Mouse (Mus musculus) heart, embryonic 13.5 days (tissue): ENCODE measurements around the gene Cntfr. TPM values are rescaled to one million over a fixed set of nuclear protein-coding genes. Genes with fewer than 3 reads are reported as not detected.

Source experiments
- ATAC-seq: fragments of 200-750 bp; cut with Nextera tagmentation; 2 replicates; pipeline ENCODE4 v1.8.0; 2017; ENCODE audit warnings: moderate TSS enrichment; ENCODE audit not compliant: insufficient number of reproducible peaks, low FRiP score, low TSS enrichment; ENCODE audit errors: extremely low read depth
- H3K27ac ChIP-seq: fragments of 300-500 bp; sonication (generic); replicated peaks from 2 replicates; pipeline ENCODE4 v1.5.1; 2015; ENCODE audit warnings: moderate library complexity, mild to moderate bottlenecking, inconsistent platforms
- H3K27me3 ChIP-seq: fragments of 300-500 bp; sonication (generic); replicated peaks from 2 replicates; pipeline ENCODE4 v1.6.1; 2015; ENCODE audit warnings: mild to moderate bottlenecking, inconsistent platforms
- H3K36me3 ChIP-seq: fragments of 300-500 bp; sonication (generic); 2 replicates; pipeline ENCODE4 v1.6.1; 2015; ENCODE audit warnings: mild to moderate bottlenecking, inconsistent platforms
- H3K4me1 ChIP-seq: fragments of 300-500 bp; sonication (generic); 2 replicates; pipeline ENCODE4 v1.6.1; 2015; ENCODE audit warnings: inconsistent platforms
- H3K4me2 ChIP-seq: fragments of 300-500 bp; sonication (generic); 2 replicates; pipeline ENCODE4 v1.6.1; 2015; ENCODE audit warnings: inconsistent platforms, mild to moderate bottlenecking, moderate library complexity
- H3K4me3 ChIP-seq: fragments of 300-500 bp; sonication (generic); 2 replicates; pipeline ENCODE4 v1.5.1; 2015; ENCODE audit warnings: moderate library complexity, mild to moderate bottlenecking, inconsistent platforms
- H3K9ac ChIP-seq: fragments of 300-500 bp; sonication (generic); 2 replicates; pipeline ENCODE4 v1.6.1; 2015; ENCODE audit warnings: inconsistent platforms, mild to moderate bottlenecking, moderate library complexity
- H3K9me3 ChIP-seq: fragments of 300-500 bp; sonication (generic); 2 replicates; pipeline ENCODE4 v1.6.1; 2016; ENCODE audit warnings: inconsistent platforms
- WGBS: fragments of 180-500 bp; shearing (Covaris S2); methylation state at CpG from one replicate; pipeline ENCODE4 v1.1.7; 2015; ENCODE audit warnings: mixed read lengths; 5-methylcytosine and 5-hydroxymethylcytosine counted together
- polyA plus RNA-seq: library from polyadenylated mRNA; unstranded; fragments of >200 nt; fragmentation: Nextera tagmentation; extraction: Ambion mirVana; gene quantifications from 2 replicates; pipeline ENCODE4 v1.2.1, GENCODE M21; 2015

Gene Cntfr
- polyA plus RNA-seq, 1 experiment from 2014 or later = 3.9 TPM

- WGBS = under 1% methylated on average over 27 of the region's 27 CpGs
- peak; percentile 84 for ATAC-seq
- Histone ChIP-seq H3K9ac (peak within 1 kb of the TSS; percentile 94), H3K4me3 (peak within 1 kb of the TSS; percentile 78), H3K27me3 (peaks cover 46% of the 10 kb centered on the region), H3K9me3 (no peaks in the 10 kb centered on the region), H3K36me3 (peaks cover 28% of the 10 kb centered on the region), H3K27ac (no peak within 1 kb of the TSS), H3K4me1 (peaks cover 16% of the 10 kb centered on the region), H3K4me2 (peak within 1 kb of the TSS; percentile 92)
Observed at GRCm38 (mm10) chr4:41722918-41723351, 26.0 kb upstream of the Cntfr start, which contains the start of gene Dctn3. Gene Dctn3, minus strand, starts transcription at chr4:41723170.

- peaks cover 24% of the 10 kb centered on the region for H3K4me1 ChIP-seq
- H3K4me3 ChIP-seq = no peak overlapping the region
- H3K27me3 ChIP-seq = no peaks in the 10 kb centered on the region
- peaks cover 58% of the 10 kb centered on the region for H3K36me3 ChIP-seq
- no peaks in the 10 kb centered on the region for H3K9me3 ChIP-seq
- no peak overlapping the region for H3K4me2 ChIP-seq
- WGBS = 47% methylated on average over 6 of the region's 6 CpGs
- ATAC-seq = no peak
- H3K27ac ChIP-seq = no peak overlapping the region
- no peak overlapping the region for H3K9ac ChIP-seq
Observed at GRCm38 (mm10) chr4:41716834-41717233, 19.9 kb upstream of the Cntfr start.

- peaks cover 68% of the 10 kb centered on the region for H3K36me3 ChIP-seq
- H3K9me3 ChIP-seq = no peaks in the 10 kb centered on the region
- no peak overlapping the region for H3K4me2 ChIP-seq
- no peak for ATAC-seq
- no peak overlapping the region for H3K9ac ChIP-seq
- no peak overlapping the region for H3K27ac ChIP-seq
- no peaks in the 10 kb centered on the region for H3K27me3 ChIP-seq
- H3K4me3 ChIP-seq = no peak overlapping the region
- H3K4me1 ChIP-seq = peaks cover 27% of the 10 kb centered on the region
- WGBS = 88% methylated on average over 5 of the region's 5 CpGs
Observed at GRCm38 (mm10) chr4:41715596-41715995, 18.7 kb upstream of the Cntfr start.

GRCm38 (mm10) chr4:41715082-41715481 is 18.2 kb upstream of the Cntfr start:
- no peak for ATAC-seq

GRCm38 (mm10) chr4:41714276-41714675 is 17.4 kb upstream of the Cntfr start:
- Histone ChIP-seq H3K4me1 (peaks cover 27% of the 10 kb centered on the region), H3K27me3 (no peaks in the 10 kb centered on the region)

More at GRCm38 (mm10) chr4:41715082-41715481, 18.2 kb upstream of the Cntfr start:
- H3K36me3 ChIP-seq = peaks cover 67% of the 10 kb centered on the region
- WGBS = 69% methylated on average over 8 of the region's 8 CpGs
- no peaks in the 10 kb centered on the region for H3K9me3 ChIP-seq
- H3K9ac ChIP-seq = no peak overlapping the region
- no peak overlapping the region for H3K4me3 ChIP-seq
- no peak overlapping the region for H3K27ac ChIP-seq
- H3K4me2 ChIP-seq = no peak overlapping the region
- no peaks in the 10 kb centered on the region for H3K27me3 ChIP-seq
- H3K4me1 ChIP-seq = peaks cover 27% of the 10 kb centered on the region

GRCm38 (mm10) chr4:41713197-41714067 is 16.5 kb upstream of the Cntfr start, which contains the start of gene Rpp25l:
Gene Rpp25l, minus strand, starts transcription at chr4:41713534.
- peak; percentile 76 for ATAC-seq
- under 1% methylated on average over 61 of the region's 61 CpGs for WGBS
- H3K4me1 ChIP-seq = peaks cover 27% of the 10 kb centered on the region

More at GRCm38 (mm10) chr4:41714276-41714675, 17.4 kb upstream of the Cntfr start:
- H3K4me2 ChIP-seq = peak overlapping the region; percentile 95
- H3K9ac ChIP-seq = peak overlapping the region; percentile 97; the same call in 1 of the 2 replicates
- H3K36me3 ChIP-seq = peaks cover 59% of the 10 kb centered on the region
- H3K9me3 ChIP-seq = no peaks in the 10 kb centered on the region
- WGBS = 24% methylated on average over 8 of the region's 8 CpGs
- H3K27ac ChIP-seq = no peak overlapping the region
- no peak for ATAC-seq
- peak overlapping the region; percentile 85 for H3K4me3 ChIP-seq

GRCm38 (mm10) chr4:41712421-41713196 is 15.7 kb upstream of the Cntfr start:
- Histone ChIP-seq H3K4me3 (peak overlapping the region; percentile 85), H3K9ac (peak overlapping the region; percentile 97), H3K27me3 (peaks cover 6% of the 10 kb centered on the region; the same call in 1 of the 2 replicates), H3K36me3 (peaks cover 42% of the 10 kb centered on the region), H3K9me3 (no peaks in the 10 kb centered on the region), H3K27ac (peak overlapping the region; percentile 76), H3K4me1 (peaks cover 27% of the 10 kb centered on the region), H3K4me2 (peak overlapping the region; percentile 95)
- 41% methylated on average over 31 of the region's 31 CpGs for WGBS
- ATAC-seq = no peak

More at GRCm38 (mm10) chr4:41713197-41714067, 16.5 kb upstream of the Cntfr start, which contains the start of gene Rpp25l:
- Histone ChIP-seq H3K27ac (peak within 1 kb of the TSS; percentile 76), H3K4me3 (peak within 1 kb of the TSS; percentile 85), H3K9ac (peak within 1 kb of the TSS; percentile 97), H3K36me3 (peaks cover 50% of the 10 kb centered on the region), H3K27me3 (0 out of 2 replicates have a peak, but pooled peaks cover 3% of the 10 kb centered on the region), H3K4me2 (peak within 1 kb of the TSS; percentile 95), H3K9me3 (no peaks in the 10 kb centered on the region)

GRCm38 (mm10) chr4:41711705-41712375 is 15.0 kb upstream of the Cntfr start:
- WGBS = 72% methylated on average over 16 of the region's 16 CpGs
- peak overlapping the region; percentile 85 for H3K4me3 ChIP-seq
- no peaks in the 10 kb centered on the region for H3K9me3 ChIP-seq
- peak overlapping the region; percentile 95 for H3K4me2 ChIP-seq
- H3K4me1 ChIP-seq = peaks cover 33% of the 10 kb centered on the region
- H3K27me3 ChIP-seq = peaks cover 11% of the 10 kb centered on the region
- no peak for ATAC-seq
- H3K36me3 ChIP-seq = peaks cover 34% of the 10 kb centered on the region
- peak overlapping the region; percentile 97 for H3K9ac ChIP-seq
- no peak overlapping the region for H3K27ac ChIP-seq

GRCm38 (mm10) chr4:41710229-41710628 is 13.3 kb upstream of the Cntfr start:
- 54% methylated on average over 4 of the region's 4 CpGs for WGBS
- no peak for ATAC-seq

GRCm38 (mm10) chr4:41708192-41708745 is 11.4 kb upstream of the Cntfr start:
- ATAC-seq = no peak
- 41% methylated on average over 8 of the region's 8 CpGs for WGBS
- H3K4me2 ChIP-seq = no peak overlapping the region

More at GRCm38 (mm10) chr4:41710229-41710628, 13.3 kb upstream of the Cntfr start:
- Histone ChIP-seq H3K9ac (no peak overlapping the region), H3K27me3 (peaks cover 20% of the 10 kb centered on the region), H3K27ac (no peak overlapping the region), H3K9me3 (no peaks in the 10 kb centered on the region), H3K4me3 (no peak overlapping the region), H3K4me1 (peaks cover 45% of the 10 kb centered on the region), H3K4me2 (no peak overlapping the region), H3K36me3 (peaks cover 20% of the 10 kb centered on the region; the same call in 1 of the 2 replicates)

More at GRCm38 (mm10) chr4:41708192-41708745, 11.4 kb upstream of the Cntfr start:
- Histone ChIP-seq H3K9ac (no peak overlapping the region), H3K36me3 (peaks cover 20% of the 10 kb centered on the region; the same call in 1 of the 2 replicates), H3K4me3 (no peak overlapping the region), H3K27ac (no peak overlapping the region), H3K4me1 (peaks cover 39% of the 10 kb centered on the region), H3K27me3 (peaks cover 37% of the 10 kb centered on the region), H3K9me3 (no peaks in the 10 kb centered on the region)
